Mouse (Mus musculus): ENCODE measurements around the gene 6030408B16Rik. TPM values are rescaled to one million over a fixed set of nuclear protein-coding genes. Genes with fewer than 3 reads are reported as not detected.

6030408B16Rik gene
- polyA plus RNA-seq, 1 experiment: not detected

- Histone ChIP-seq H3K4me1 (ENCODE audit: control insufficient read depth, insufficient read depth, low read length) (peaks cover 28% of the 10 kb centered on the region), H3K4me3 (ENCODE audit: insufficient read depth, low read depth, low read length) (peak overlapping the region; percentile 70), H3K27ac (ENCODE audit: insufficient read depth, low read depth, low read length) (peak overlapping the region; percentile 83)
- 38% methylated on average over 3 of the region's 3 CpGs for WGBS
- no peak for TF ChIP-seq POLR2A (IDR thresholded peaks at IDR 0.05; ENCODE audit: insufficient read depth, low read depth, low read length)
- no peak for TF ChIP-seq CTCF (IDR thresholded peaks at IDR 0.05; ENCODE audit: insufficient read depth, low read depth, low read length)
Observed at GRCm38 (mm10) chr15:101253563-101253885, 39.5 kb upstream of the 6030408B16Rik start.

GRCm38 (mm10) chr15:101253886-101254795 is 38.9 kb upstream of the 6030408B16Rik start, which contains the start of gene Nr4a1:
Gene Nr4a1 (plus strand): TSS chr15:101254269.
- TF ChIP-seq CTCF (IDR thresholded peaks at IDR 0.05; ENCODE audit: insufficient read depth, low read depth, low read length) (no peak), POLR2A (IDR thresholded peaks at IDR 0.05; ENCODE audit: insufficient read depth, low read depth, low read length) (no peak)
- 2% methylated on average over 71 of the region's 82 CpGs for whole genome bisulfite sequencing
- Histone ChIP-seq H3K4me1 (ENCODE audit: control insufficient read depth, insufficient read depth, low read length) (peaks cover 30% of the 10 kb centered on the region), H3K27ac (ENCODE audit: insufficient read depth, low read depth, low read length) (peak within 1 kb of the TSS; percentile 83), H3K4me3 (ENCODE audit: insufficient read depth, low read depth, low read length) (peak within 1 kb of the TSS; percentile 70)

GRCm38 (mm10) chr15:101255842-101256462 is 37.1 kb upstream of the 6030408B16Rik start:
- Histone ChIP-seq H3K4me3 (ENCODE audit: insufficient read depth, low read depth, low read length) (no peak overlapping the region), H3K27ac (ENCODE audit: insufficient read depth, low read depth, low read length) (no peak overlapping the region), H3K4me1 (ENCODE audit: control insufficient read depth, insufficient read depth, low read length) (peaks cover 41% of the 10 kb centered on the region)
- 88% methylated on average over 7 of the region's 7 CpGs for WGBS
- no peak for TF ChIP-seq POLR2A (IDR thresholded peaks at IDR 0.05; ENCODE audit: insufficient read depth, low read depth, low read length)
- no peak for TF ChIP-seq CTCF (IDR thresholded peaks at IDR 0.05; ENCODE audit: insufficient read depth, low read depth, low read length)

GRCm38 (mm10) chr15:101256463-101257206 is 36.4 kb upstream of the 6030408B16Rik start:
- Histone ChIP-seq H3K4me1 (ENCODE audit: control insufficient read depth, insufficient read depth, low read length) (peaks cover 47% of the 10 kb centered on the region), H3K4me3 (ENCODE audit: insufficient read depth, low read depth, low read length) (no peak overlapping the region), H3K27ac (ENCODE audit: insufficient read depth, low read depth, low read length) (no peak overlapping the region)
- TF ChIP-seq CTCF (IDR thresholded peaks at IDR 0.05; ENCODE audit: insufficient read depth, low read depth, low read length) (no peak), POLR2A (IDR thresholded peaks at IDR 0.05; ENCODE audit: insufficient read depth, low read depth, low read length) (no peak)
- 85% methylated on average over 14 of the region's 14 CpGs for WGBS

- H3K4me1 ChIP-seq (ENCODE audit: control insufficient read depth, insufficient read depth, low read length): peaks cover 59% of the 10 kb centered on the region
- TF ChIP-seq CTCF (IDR thresholded peaks at IDR 0.05; ENCODE audit: insufficient read depth, low read depth, low read length) (no peak), POLR2A (IDR thresholded peaks at IDR 0.05; ENCODE audit: insufficient read depth, low read depth, low read length) (no peak)
- H3K4me3 ChIP-seq (ENCODE audit: insufficient read depth, low read depth, low read length): no peak overlapping the region
- no peak overlapping the region for H3K27ac ChIP-seq (ENCODE audit: insufficient read depth, low read depth, low read length)
- 82% methylated on average over 11 of the region's 11 CpGs for WGBS
Observed at GRCm38 (mm10) chr15:101258420-101258819, 34.6 kb upstream of the 6030408B16Rik start.

- H3K27ac ChIP-seq (ENCODE audit: insufficient read depth, low read depth, low read length): no peak overlapping the region
Observed at GRCm38 (mm10) chr15:101259922-101260321, 33.1 kb upstream of the 6030408B16Rik start.

GRCm38 (mm10) chr15:101260387-101260786 is 32.6 kb upstream of the 6030408B16Rik start:
- peaks cover 63% of the 10 kb centered on the region for H3K4me1 ChIP-seq (ENCODE audit: control insufficient read depth, insufficient read depth, low read length)
- no peak overlapping the region for H3K27ac ChIP-seq (ENCODE audit: insufficient read depth, low read depth, low read length)
- H3K4me3 ChIP-seq (ENCODE audit: insufficient read depth, low read depth, low read length): no peak overlapping the region
- WGBS: 62% methylated on average over 10 of the region's 10 CpGs
- no peak for TF ChIP-seq POLR2A (IDR thresholded peaks at IDR 0.05; ENCODE audit: insufficient read depth, low read depth, low read length)
- no peak for TF ChIP-seq CTCF (IDR thresholded peaks at IDR 0.05; ENCODE audit: insufficient read depth, low read depth, low read length)

More at GRCm38 (mm10) chr15:101259922-101260321, 33.1 kb upstream of the 6030408B16Rik start:
- peaks cover 63% of the 10 kb centered on the region for H3K4me1 ChIP-seq (ENCODE audit: control insufficient read depth, insufficient read depth, low read length)
- H3K4me3 ChIP-seq (ENCODE audit: insufficient read depth, low read depth, low read length): no peak overlapping the region
- 90% methylated on average over 3 of the region's 3 CpGs for WGBS
- no peak for TF ChIP-seq POLR2A (IDR thresholded peaks at IDR 0.05; ENCODE audit: insufficient read depth, low read depth, low read length)
- no peak for TF ChIP-seq CTCF (IDR thresholded peaks at IDR 0.05; ENCODE audit: insufficient read depth, low read depth, low read length)

- WGBS: 34% methylated on average over 13 of the region's 13 CpGs
- no peak for TF ChIP-seq CTCF (IDR thresholded peaks at IDR 0.05; ENCODE audit: insufficient read depth, low read depth, low read length)
- TF ChIP-seq POLR2A (IDR thresholded peaks at IDR 0.05; ENCODE audit: insufficient read depth, low read depth, low read length): no peak
- Histone ChIP-seq H3K4me3 (ENCODE audit: insufficient read depth, low read depth, low read length) (no peak overlapping the region), H3K4me1 (ENCODE audit: control insufficient read depth, insufficient read depth, low read length) (peaks cover 68% of the 10 kb centered on the region), H3K27ac (ENCODE audit: insufficient read depth, low read depth, low read length) (no peak overlapping the region)
Observed at GRCm38 (mm10) chr15:101260874-101261622, 32.0 kb upstream of the 6030408B16Rik start.
